Mouse (Mus musculus): ENCODE measurements around the gene Map1s.

- TF ChIP-seq CTCF (IDR thresholded peaks at IDR 0.05; ENCODE audit: insufficient read depth, low read depth, low read length) (no peak), POLR2A (IDR thresholded peaks at IDR 0.05; ENCODE audit: insufficient read depth, low read depth, low read length) (no peak)
These were observed 7.0 kb upstream of the Map1s start for GRCm38 (mm10) chr8:70898661-70899198.
